Mouse (Mus musculus): ENCODE results near the gene Pcolce2.

GRCm38 (mm10) chr9:95693528-95694100 lies 56.2 kb downstream of the Pcolce2 start:
- TF ChIP-seq GATA1 (IDR thresholded peaks at IDR 0.05; ENCODE audit: low read length) (no peak), TAL1 (IDR thresholded peaks at IDR 0.05; ENCODE audit: low read length) (no peak)

Data from erythroblast, embryonic 14.5 days (primary cell).